Mouse (Mus musculus) Patski (cell line): ENCODE measurements at regions not wholly inside any gene's neighbourhood (a gene's known extent, or its start where the extent isn't known, plus 50 kb on each side); places are given as distances from the start of the nearest gene placed in this dataset.
"Not testable (repeated sequence)": the region's sequence is repeated elsewhere in the genome, so short reads cannot be mapped to it uniquely, and the experiment has no call there.

ENCODE experiments used
- ATAC-seq: fragments of 100-300 bp; one replicate; pipeline ENCODE4 v1.8.0; 2021
- CTCF ChIA-PET: fragments of 350-600 bp; sonication (Branson Sonifier 250); formaldehyde crosslinking; loops from one replicate; lab custom pipeline; 2022; ENCODE audit warnings: inconsistent platforms; lab: Charles Lee
- POLR2A ChIA-PET: fragments of 350-600 bp; sonication (Branson Sonifier 250); formaldehyde crosslinking; loops from one replicate; lab custom pipeline; 2022; ENCODE audit warnings: antibody characterized with exemption, inconsistent platforms; lab: Charles Lee
- DNase-seq: peaks from one replicate; pipeline ENCODE4 v3.0.0-alpha.2; 2011; ENCODE audit warnings: low read depth, low spot score
- H3K27me3 ChIP-seq: fragments of 371-371 bp; one replicate; pipeline ENCODE4 v1.5.1; 2021
- CTCF ChIP-seq: fragments of 100-300 bp; IDR thresholded peaks from one replicate; pipeline ENCODE4 v1.5.1; 2021
- in situ Hi-C: fragments of 300-500 bp; cut with MboI; formaldehyde crosslinking; loops from 3 replicates; pipeline ENCODE4 v1.11.1; 2018; ENCODE audit warnings: low pct_unique_long_range_greater_than_20kb, mixed read lengths

DNA sequence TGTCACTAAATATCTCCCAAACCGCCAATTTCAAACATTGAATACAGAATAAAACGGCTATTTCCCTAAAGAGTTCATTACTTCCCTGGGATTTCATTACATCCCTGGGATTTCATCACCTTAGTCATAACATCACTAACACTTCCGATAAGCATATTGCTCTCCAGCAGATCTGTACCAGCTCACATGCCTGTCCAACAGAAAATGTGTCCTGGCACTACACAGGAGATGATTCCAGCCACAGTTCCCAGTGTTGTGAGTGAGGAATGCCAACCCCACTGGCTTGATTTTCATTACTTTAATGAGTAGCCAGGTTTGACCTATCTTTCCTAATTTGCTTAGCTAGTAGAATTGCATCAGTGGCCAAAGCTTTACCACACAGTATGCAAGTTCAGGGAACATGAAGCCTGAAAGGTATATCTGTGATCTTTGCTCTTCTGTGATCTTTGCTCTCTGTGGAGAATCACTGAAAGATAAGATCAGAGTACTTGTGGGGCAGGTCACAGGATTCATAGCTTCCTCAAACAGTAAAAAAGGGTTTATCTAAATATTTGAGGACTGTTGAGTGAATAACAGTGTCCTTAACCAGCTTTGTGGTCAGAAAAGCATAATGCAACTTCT lies 1115.5 kb upstream of the 1700009N14Rik start:
- POLR2A ChIA-PET: no interaction called here
- in situ Hi-C loops: no loop called here
- ATAC-seq (no peak), DNase-seq (no peak)
- no peaks in the 10 kb centered on the region for H3K27me3 ChIP-seq
- TF ChIP-seq CTCF: no peak
- CTCF ChIA-PET: no interaction called here

- ChIA-PET POLR2A (no interaction called here), CTCF (no interaction called here)
- in situ Hi-C loops: no loop called here
- no peak for DNase-seq
- TF ChIP-seq CTCF: no peak
- ATAC-seq: no peak
- H3K27me3 ChIP-seq: no peaks in the 10 kb centered on the region
Measured at GRCm38 (mm10) chr4:38335156-38335555, 1114.9 kb upstream of the 1700009N14Rik start.

DNA sequence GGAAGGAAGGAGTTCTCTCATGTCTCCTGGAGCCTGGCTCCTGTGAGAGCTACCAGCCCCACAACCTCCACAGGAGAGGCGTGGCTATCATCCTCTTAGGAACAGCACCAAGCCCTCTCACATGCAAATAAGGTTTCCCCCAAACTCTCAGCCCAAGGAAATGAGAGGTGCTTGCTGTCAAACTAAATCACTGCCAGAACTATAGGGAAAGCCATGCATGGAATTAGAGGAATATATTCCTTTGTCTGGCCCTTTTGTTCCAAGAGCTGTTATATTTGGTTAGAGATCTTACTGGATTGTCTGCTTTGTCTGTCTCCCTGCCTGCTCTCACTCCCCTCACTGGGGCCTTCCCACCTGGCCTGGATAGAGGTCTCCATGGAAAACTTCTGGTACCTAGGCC lies 1079.0 kb upstream of the 1700009N14Rik start:
- ATAC-seq: no peak
- no peak for TF ChIP-seq CTCF
- in situ Hi-C loops: no loop called here
- CTCF ChIA-PET: no interaction called here
- H3K27me3 ChIP-seq: peaks cover 3% of the 10 kb centered on the region
- DNase-seq: no peak
- POLR2A ChIA-PET: no interaction called here

DNA sequence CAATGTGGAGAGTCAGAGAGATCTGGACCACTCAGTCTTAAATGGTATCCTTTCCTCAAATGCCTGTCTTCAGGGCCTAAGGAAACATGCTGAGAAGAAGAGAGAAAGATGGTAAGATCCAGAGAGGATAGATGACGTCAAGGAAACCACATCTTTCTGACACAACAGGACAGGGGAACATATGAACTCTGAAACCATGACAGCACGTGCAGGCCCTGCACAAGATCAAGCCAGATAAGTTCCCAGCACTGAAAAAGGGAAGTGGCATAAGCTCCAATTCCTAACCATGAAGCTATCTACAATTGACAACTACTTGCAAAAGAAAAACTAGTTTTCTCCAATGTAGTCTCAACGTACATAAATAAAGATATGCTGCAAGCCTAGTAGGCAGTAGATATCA lies 1068.2 kb upstream of the 1700009N14Rik start:
- POLR2A ChIA-PET: no interaction called here
- TF ChIP-seq CTCF: no peak
- ATAC-seq: no peak
- in situ Hi-C loops: no loop called here
- CTCF ChIA-PET: no interaction called here
- no peaks in the 10 kb centered on the region for H3K27me3 ChIP-seq
- no peak for DNase-seq

DNA sequence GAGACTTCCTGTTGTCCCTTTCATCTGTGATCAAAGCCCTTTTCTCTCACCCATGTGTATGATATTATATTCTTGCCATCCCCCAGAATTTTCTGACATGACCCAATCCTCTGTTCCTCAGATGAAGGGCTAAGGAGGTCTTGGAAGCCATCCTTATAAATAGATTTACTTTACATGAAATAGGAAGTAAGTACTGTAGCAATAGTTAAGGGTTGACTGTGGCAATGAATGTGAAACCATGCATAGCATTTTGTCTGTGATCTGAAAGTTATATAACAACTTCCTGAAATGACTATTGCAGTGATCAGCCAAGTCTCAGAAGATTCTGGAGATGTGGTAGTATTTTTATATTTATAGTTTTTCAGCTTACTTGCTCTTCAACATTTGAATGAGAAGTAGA lies 1053.5 kb upstream of the 1700009N14Rik start:
- POLR2A ChIA-PET: no interaction called here
- DNase-seq (no peak), ATAC-seq (no peak)
- in situ Hi-C loops: no loop called here
- CTCF ChIA-PET: no interaction called here
- no peaks in the 10 kb centered on the region for H3K27me3 ChIP-seq
- TF ChIP-seq CTCF: no peak

DNA sequence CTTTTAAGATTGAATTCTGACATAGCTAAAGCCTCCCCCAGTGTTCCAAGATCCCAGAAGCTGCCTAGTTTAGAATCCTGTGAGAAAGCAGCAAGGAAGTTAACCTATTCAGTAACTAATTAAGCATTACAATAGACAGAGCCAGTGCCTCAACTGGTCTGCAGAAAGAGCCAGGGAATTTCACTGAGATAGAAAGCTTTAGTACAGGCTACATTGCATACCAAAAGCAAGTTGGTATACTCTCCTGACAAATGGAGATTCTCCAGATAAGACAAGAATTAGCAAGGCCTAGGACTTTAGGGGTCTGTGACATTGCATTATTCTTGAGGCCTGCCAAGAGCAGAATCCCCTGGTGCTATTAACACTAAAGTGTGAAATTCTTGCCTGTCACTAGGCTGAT lies 1014.8 kb upstream of the 1700009N14Rik start:
- DNase-seq, ATAC-seq, POLR2A ChIA-PET, in situ Hi-C loops, H3K27me3 ChIP-seq, CTCF ChIA-PET: not testable (repeated sequence)

DNA sequence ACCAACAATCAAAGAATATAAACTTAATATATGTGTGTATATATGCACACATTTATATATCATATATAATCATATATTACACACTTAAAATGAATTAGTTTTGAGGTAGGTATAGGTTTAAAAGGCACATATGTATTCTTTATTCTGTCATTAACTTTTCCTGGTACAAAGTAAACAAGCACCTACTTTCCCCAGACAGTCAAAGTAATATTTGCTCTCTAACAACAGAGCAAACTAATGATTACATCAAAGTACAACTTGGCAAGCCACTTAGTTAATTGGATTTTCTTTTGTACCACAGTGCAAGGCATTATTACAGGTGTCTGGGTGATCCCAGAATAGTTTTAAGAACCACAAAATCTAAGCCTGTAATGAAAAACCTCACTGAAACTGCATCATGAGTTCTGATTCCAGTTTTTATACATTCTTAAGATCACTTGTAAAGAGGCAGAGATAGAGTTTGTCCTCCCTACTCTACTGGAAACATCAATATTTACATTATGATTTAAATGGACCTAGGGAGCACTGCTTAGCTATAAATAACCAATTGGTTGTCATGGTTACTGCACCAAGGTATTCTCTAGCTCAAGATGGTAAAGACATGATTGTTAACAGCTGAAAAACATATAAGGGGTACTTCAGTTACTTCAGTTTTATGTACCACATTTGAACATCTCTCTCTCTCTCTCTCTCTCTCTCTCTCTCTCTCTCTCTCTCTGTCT lies 988.5 kb upstream of the 1700009N14Rik start:
- in situ Hi-C loops: no loop called here
- ChIA-PET POLR2A (no interaction called here), CTCF (no interaction called here)
- TF ChIP-seq CTCF: no peak
- ATAC-seq: no peak
- no peaks in the 10 kb centered on the region for H3K27me3 ChIP-seq
- DNase-seq: no peak

DNA sequence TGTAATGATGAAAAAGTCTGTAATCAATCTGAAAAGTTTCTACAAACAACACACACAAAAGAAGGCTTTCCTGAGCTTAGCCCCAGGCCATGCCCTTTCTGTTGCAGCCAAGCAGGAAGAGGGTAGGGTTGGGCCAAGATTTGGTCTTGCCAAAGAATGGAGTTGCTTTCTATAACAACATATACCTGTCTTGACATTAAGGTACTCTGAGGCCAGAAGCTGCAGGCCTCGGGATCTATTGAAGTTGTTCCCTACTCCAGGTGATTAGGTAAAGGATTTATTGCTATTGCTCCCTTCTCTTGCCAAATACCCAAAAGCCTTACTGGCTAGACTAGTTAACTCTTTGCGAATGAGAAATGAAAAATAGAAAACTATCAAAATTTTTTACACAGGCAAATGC lies 951.8 kb upstream of the 1700009N14Rik start:
- in situ Hi-C loops: no loop called here
- ATAC-seq: no peak
- ChIA-PET CTCF (no interaction called here), POLR2A (no interaction called here)
- no peak for DNase-seq
- no peaks in the 10 kb centered on the region for H3K27me3 ChIP-seq
- TF ChIP-seq CTCF: no peak

DNA sequence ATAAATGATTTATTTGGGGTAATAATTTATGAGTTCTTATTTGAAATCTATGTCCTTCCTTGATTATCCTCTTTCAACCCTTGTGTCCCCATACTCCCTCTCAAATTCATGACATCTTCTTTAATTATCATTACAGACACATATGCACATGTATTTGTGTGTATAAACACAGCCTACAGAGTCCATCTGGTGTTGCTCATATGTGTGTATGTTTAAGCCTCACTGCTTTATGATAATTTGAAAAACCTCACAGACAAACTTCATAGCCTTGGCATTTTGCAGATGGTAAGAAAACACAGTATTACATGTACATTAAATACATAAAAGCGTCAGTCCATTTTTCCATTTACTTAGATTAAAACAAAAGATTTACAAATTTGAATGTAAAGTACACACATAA lies 944.2 kb upstream of the 1700009N14Rik start:
- in situ Hi-C loops: no loop called here
- no peaks in the 10 kb centered on the region for H3K27me3 ChIP-seq
- POLR2A ChIA-PET: no interaction called here
- ATAC-seq (no peak), DNase-seq (no peak)
- CTCF ChIA-PET: no interaction called here
- TF ChIP-seq CTCF: no peak

- in situ Hi-C loops: no loop called here
- POLR2A ChIA-PET: no interaction called here
- no peaks in the 10 kb centered on the region for H3K27me3 ChIP-seq
- ATAC-seq: no peak
- peak; percentile 35 for TF ChIP-seq CTCF
- CTCF ChIA-PET: no interaction called here
- no peak for DNase-seq
Measured at GRCm38 (mm10) chr4:38507202-38507601, 942.9 kb upstream of the 1700009N14Rik start.

- in situ Hi-C loops: no loop called here
- ChIA-PET POLR2A (no interaction called here), CTCF (no interaction called here)
- ATAC-seq (no peak), DNase-seq (no peak)
- no peak for TF ChIP-seq CTCF
- H3K27me3 ChIP-seq: no peaks in the 10 kb centered on the region
Measured at GRCm38 (mm10) chr4:38519108-38519507, 931.0 kb upstream of the 1700009N14Rik start.
